Mouse (Mus musculus) kidney, adult 2 months (tissue): ENCODE results near the gene Raver1.

Experiments used
- CTCF ChIP-seq: fragments of 200-500 bp; conservative IDR thresholded peaks from 2 replicates; pipeline ENCODE4 v1.5.1; 2011; ENCODE audit warnings: low read depth, mild to moderate bottlenecking, control low read depth, low read length, moderate library complexity, mixed read lengths; ENCODE audit not compliant: insufficient read depth, insufficient read length
- POLR2A ChIP-seq: fragments of 200-500 bp; IDR thresholded peaks from one replicate; pipeline ENCODE4 v1.6.1; 2011; ENCODE audit warnings: low read depth, low read length, control low read depth

GRCm38 (mm10) chr9:21027774-21028290 is 64.0 kb downstream of the Raver1 start:
- TF ChIP-seq CTCF: no peak
- no peak for TF ChIP-seq POLR2A
